Mouse (Mus musculus): Measurements from ENCODE around the gene Arhgap9. TPM values are rescaled to one million over a fixed set of nuclear protein-coding genes. Genes with fewer than 3 reads are reported as not detected.

Gene Arhgap9
- polyA plus RNA-seq, 1 experiment from 2014 or later: 14.1 TPM

- peak overlapping the region; percentile 85 for H3K9ac ChIP-seq
- peaks cover 51% of the 10 kb centered on the region for H3K36me3 ChIP-seq (replicated peaks)
- H3K4me2 ChIP-seq: peak overlapping the region; percentile 84
- no peaks in the 10 kb centered on the region for H3K9me3 ChIP-seq (replicated peaks)
- 64% methylated on average over 15 of the region's 15 CpGs for WGBS (ENCODE audit: insufficient replicate concordance)
- no peak for ATAC-seq (ENCODE audit: insufficient read depth)
- H3K4me1 ChIP-seq (replicated peaks): peaks cover 58% of the 10 kb centered on the region
- H3K27me3 ChIP-seq: no peaks in the 10 kb centered on the region
- peak overlapping the region; percentile 98 for H3K27ac ChIP-seq (replicated peaks)
- H3K4me3 ChIP-seq (replicated peaks): peak overlapping the region; percentile 83
Observed at GRCm38 (mm10) chr10:127287271-127287935, 34.4 kb upstream of the Arhgap9 start.

DNA sequence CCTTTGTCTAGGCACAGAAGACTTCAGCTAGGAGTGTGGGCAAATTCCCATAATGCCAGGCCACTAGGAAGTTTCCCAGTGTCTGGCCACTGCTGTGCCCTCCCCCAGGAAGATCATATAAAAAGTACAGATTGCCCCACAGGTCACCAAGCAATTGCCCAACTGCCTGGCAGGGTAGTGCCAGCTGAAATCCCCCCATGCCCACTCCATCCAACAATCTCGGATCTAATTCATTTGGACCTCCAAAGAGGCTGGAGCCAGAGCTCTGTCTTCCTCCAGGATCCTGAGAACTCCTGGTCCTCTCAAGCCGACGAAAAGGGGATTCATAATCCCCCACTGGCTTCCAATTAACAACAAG, 33.8 kb upstream of the Arhgap9 start:
- no peaks in the 10 kb centered on the region for H3K9me3 ChIP-seq (replicated peaks)
- peak overlapping the region; percentile 98 for H3K27ac ChIP-seq (replicated peaks)
- 0% methylated on average over 3 of the region's 3 CpGs for WGBS (ENCODE audit: insufficient replicate concordance)
- peak overlapping the region; percentile 85 for H3K9ac ChIP-seq
- ATAC-seq (ENCODE audit: insufficient read depth): no peak
- no peaks in the 10 kb centered on the region for H3K27me3 ChIP-seq
- H3K36me3 ChIP-seq (replicated peaks): peaks cover 50% of the 10 kb centered on the region
- H3K4me3 ChIP-seq (replicated peaks): peak overlapping the region; percentile 83
- H3K4me1 ChIP-seq (replicated peaks): peaks cover 58% of the 10 kb centered on the region
- peak overlapping the region; percentile 84 for H3K4me2 ChIP-seq

GRCm38 (mm10) chr10:127288328-127288799, 33.4 kb upstream of the Arhgap9 start:
- H3K4me1 ChIP-seq (replicated peaks): peaks cover 60% of the 10 kb centered on the region
- peaks cover 50% of the 10 kb centered on the region for H3K36me3 ChIP-seq (replicated peaks)
- H3K9me3 ChIP-seq (replicated peaks): no peaks in the 10 kb centered on the region
- 0% methylated on average over 24 of the region's 28 CpGs for WGBS (ENCODE audit: insufficient replicate concordance)
- peak overlapping the region; percentile 83 for H3K4me3 ChIP-seq (replicated peaks)
- H3K4me2 ChIP-seq: peak overlapping the region; percentile 84
- H3K27me3 ChIP-seq: no peaks in the 10 kb centered on the region
- peak overlapping the region; percentile 98 for H3K27ac ChIP-seq (replicated peaks)
- H3K9ac ChIP-seq: peak overlapping the region; percentile 85
- ATAC-seq (ENCODE audit: insufficient read depth): peak; percentile 1

- Histone ChIP-seq H3K36me3 (replicated peaks) (peaks cover 50% of the 10 kb centered on the region), H3K27me3 (no peaks in the 10 kb centered on the region), H3K4me3 (replicated peaks) (peak within 1 kb of the TSS; percentile 83), H3K4me2 (peak within 1 kb of the TSS; percentile 84), H3K27ac (replicated peaks) (peak within 1 kb of the TSS; percentile 98), H3K4me1 (replicated peaks) (peaks cover 66% of the 10 kb centered on the region), H3K9me3 (replicated peaks) (no peaks in the 10 kb centered on the region), H3K9ac (peak within 1 kb of the TSS; percentile 85)
- under 1% methylated on average over 43 of the region's 65 CpGs for WGBS (ENCODE audit: insufficient replicate concordance)
- ATAC-seq (ENCODE audit: insufficient read depth): peak; percentile 49
Observed at GRCm38 (mm10) chr10:127288800-127289572, 32.8 kb upstream of the Arhgap9 start, which contains the start of gene Mbd6. Mbd6 (minus strand) TSS chr10:127289018.

GRCm38 (mm10) chr10:127289573-127290191, 32.1 kb upstream of the Arhgap9 start:
- Histone ChIP-seq H3K4me2 (peak overlapping the region; percentile 84), H3K4me3 (replicated peaks) (peak overlapping the region; percentile 83), H3K36me3 (replicated peaks) (peaks cover 50% of the 10 kb centered on the region), H3K4me1 (replicated peaks) (peaks cover 71% of the 10 kb centered on the region), H3K27me3 (no peaks in the 10 kb centered on the region), H3K27ac (replicated peaks) (peak overlapping the region; percentile 98), H3K9me3 (replicated peaks) (no peaks in the 10 kb centered on the region), H3K9ac (peak overlapping the region; percentile 85)
- peak; percentile 39 for ATAC-seq (ENCODE audit: insufficient read depth)
- under 1% methylated on average over 15 of the region's 15 CpGs for WGBS (ENCODE audit: insufficient replicate concordance)

GRCm38 (mm10) chr10:127290307-127290929, 31.3 kb upstream of the Arhgap9 start:
- WGBS (ENCODE audit: insufficient replicate concordance): under 1% methylated on average over 47 of the region's 47 CpGs

GRCm38 (mm10) chr10:127290930-127291880, 30.6 kb upstream of the Arhgap9 start:
- WGBS (ENCODE audit: insufficient replicate concordance): under 1% methylated on average over 19 of the region's 19 CpGs
- Histone ChIP-seq H3K4me2 (peak overlapping the region; percentile 84), H3K4me1 (replicated peaks) (peaks cover 64% of the 10 kb centered on the region), H3K9ac (peak overlapping the region; percentile 81), H3K9me3 (replicated peaks) (no peaks in the 10 kb centered on the region), H3K27ac (replicated peaks) (peak overlapping the region; percentile 98), H3K27me3 (no peaks in the 10 kb centered on the region), H3K36me3 (replicated peaks) (peaks cover 50% of the 10 kb centered on the region), H3K4me3 (replicated peaks) (peak overlapping the region; percentile 83)
- peak; percentile 44 for ATAC-seq (ENCODE audit: insufficient read depth)

More at GRCm38 (mm10) chr10:127290307-127290929, 31.3 kb upstream of the Arhgap9 start:
- ATAC-seq (ENCODE audit: insufficient read depth): peak; percentile 77
- H3K9ac ChIP-seq: peak overlapping the region; percentile 85
- H3K9me3 ChIP-seq (replicated peaks): no peaks in the 10 kb centered on the region
- no peaks in the 10 kb centered on the region for H3K27me3 ChIP-seq
- peak overlapping the region; percentile 83 for H3K4me3 ChIP-seq (replicated peaks)
- peaks cover 50% of the 10 kb centered on the region for H3K36me3 ChIP-seq (replicated peaks)
- peaks cover 67% of the 10 kb centered on the region for H3K4me1 ChIP-seq (replicated peaks)
- H3K27ac ChIP-seq (replicated peaks): peak overlapping the region; percentile 98
- H3K4me2 ChIP-seq: peak overlapping the region; percentile 84

DNA sequence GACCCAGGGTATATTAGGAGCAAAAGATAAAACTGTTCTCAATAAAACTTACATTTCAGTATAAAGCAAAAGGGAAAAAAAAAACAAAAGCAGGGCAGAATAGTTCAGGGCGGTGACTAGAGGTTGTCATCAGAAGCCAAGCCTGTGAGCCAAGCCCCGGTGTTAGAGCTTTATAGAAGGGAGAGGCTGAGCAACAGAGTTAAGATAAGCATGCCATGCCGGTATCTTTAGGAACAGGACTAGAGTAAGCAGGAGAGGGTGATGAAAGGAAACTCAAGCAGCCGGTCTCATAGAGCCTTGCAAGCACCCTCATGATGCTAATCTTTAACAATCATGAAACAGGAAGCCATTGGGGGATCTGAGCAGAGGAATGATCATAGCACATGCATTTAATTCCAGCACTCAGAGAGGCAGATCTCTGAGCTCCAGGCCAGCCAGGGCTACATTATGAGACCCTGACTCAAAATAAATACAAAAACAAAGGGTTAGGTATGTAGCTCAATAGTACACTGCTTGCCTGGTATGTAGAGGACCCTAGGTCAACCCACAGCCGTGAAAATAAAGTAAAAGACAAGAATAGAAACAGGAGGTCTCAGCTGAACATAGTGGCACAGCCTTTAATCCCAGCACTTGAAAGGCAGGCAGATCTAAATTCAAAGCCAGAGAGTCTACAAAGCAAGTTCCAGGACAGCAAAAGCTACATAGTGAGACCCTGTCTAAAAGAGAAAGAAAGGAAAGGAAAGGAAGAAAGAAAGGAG, 29.7 kb upstream of the Arhgap9 start:
- ATAC-seq (ENCODE audit: insufficient read depth): peak; percentile 36
- WGBS (ENCODE audit: insufficient replicate concordance): 9% methylated on average over 5 of the region's 5 CpGs

GRCm38 (mm10) chr10:127292987-127293538, 28.7 kb upstream of the Arhgap9 start:
- WGBS (ENCODE audit: insufficient replicate concordance): 62% methylated on average over 6 of the region's 6 CpGs
- peak overlapping the region; percentile 98 for H3K27ac ChIP-seq (replicated peaks)
- no peaks in the 10 kb centered on the region for H3K9me3 ChIP-seq (replicated peaks)
- H3K27me3 ChIP-seq: no peaks in the 10 kb centered on the region
- H3K4me1 ChIP-seq (replicated peaks): peaks cover 48% of the 10 kb centered on the region
- H3K4me3 ChIP-seq (replicated peaks): peak overlapping the region; percentile 83
- H3K4me2 ChIP-seq: peak overlapping the region; percentile 84
- H3K9ac ChIP-seq: peak overlapping the region; percentile 81
- ATAC-seq (ENCODE audit: insufficient read depth): no peak
- H3K36me3 ChIP-seq (replicated peaks): peaks cover 57% of the 10 kb centered on the region

More for the DNA sequence above, 29.7 kb upstream of the Arhgap9 start:
- Histone ChIP-seq H3K4me2 (peak overlapping the region; percentile 84), H3K36me3 (replicated peaks) (peaks cover 50% of the 10 kb centered on the region), H3K9me3 (replicated peaks) (no peaks in the 10 kb centered on the region), H3K27ac (replicated peaks) (peak overlapping the region; percentile 98), H3K4me3 (replicated peaks) (peak overlapping the region; percentile 83), H3K27me3 (no peaks in the 10 kb centered on the region), H3K4me1 (replicated peaks) (peaks cover 58% of the 10 kb centered on the region), H3K9ac (peak overlapping the region; percentile 81)

Measured in liver, embryonic 15.5 days (tissue).